Mouse (Mus musculus): ENCODE results near the gene Asb7.

The Asb7 gene

DNA sequence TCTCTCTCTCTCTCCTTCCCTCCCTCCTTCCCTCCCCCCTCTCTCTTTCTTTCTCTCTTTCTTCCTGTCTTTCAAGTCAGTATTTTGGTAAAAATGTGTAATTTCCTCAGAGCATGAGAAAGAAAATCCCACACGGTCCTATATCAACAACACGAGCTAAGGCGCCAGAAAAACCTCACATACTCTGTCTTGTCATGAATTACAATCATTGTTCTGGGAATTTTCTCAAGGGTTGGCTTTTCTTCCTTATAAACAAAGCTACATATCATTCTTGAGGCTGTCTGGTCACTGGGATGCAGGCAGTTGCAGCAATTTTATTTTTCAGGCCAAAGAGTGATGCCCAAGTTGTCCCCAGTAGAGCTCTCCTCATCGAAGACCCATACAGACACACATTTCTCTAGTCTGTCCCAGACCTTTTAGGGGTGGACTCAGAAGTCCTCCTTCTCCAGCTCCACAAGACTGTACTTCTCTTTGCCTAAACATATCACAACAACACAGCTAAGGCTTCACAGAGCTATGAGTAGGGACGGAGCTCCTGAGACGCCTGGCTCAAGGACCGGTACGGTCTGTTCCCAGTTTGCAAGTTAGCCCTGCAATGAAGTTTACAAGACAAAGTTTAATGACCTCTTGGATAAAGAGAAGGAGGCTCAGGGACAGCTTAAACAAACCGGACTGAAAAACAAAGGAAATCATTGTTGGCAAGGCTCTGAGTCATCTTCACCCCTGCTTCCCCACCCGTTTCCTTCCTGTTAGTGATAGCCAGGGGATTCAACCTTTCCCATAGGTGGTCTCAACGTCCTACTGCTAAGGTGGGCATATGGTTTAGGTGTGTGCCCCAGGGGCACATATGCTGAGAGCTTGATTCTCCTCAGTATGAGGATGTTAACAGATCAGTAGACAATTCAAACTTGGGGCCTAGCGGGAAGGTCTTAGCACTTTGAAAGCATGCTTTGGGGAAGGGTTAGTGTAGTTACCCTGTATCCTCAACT, 88.5 kb downstream of the Asb7 start:
- Histone ChIP-seq H3K36me3 (ENCODE audit: insufficient read depth, low read length) (no peaks in the 10 kb centered on the region), H3K4me1 (replicated peaks; ENCODE audit: low read depth, low read length) (peaks cover 5% of the 10 kb centered on the region; the same call in 1 of the 2 replicates), H3K4me3 (replicated peaks; ENCODE audit: low read length) (no peak overlapping the region), H3K9me3 (ENCODE audit: low read length) (peaks cover 4% of the 10 kb centered on the region; the same call in 1 of the 2 replicates), H3K27me3 (ENCODE audit: insufficient read depth, low read length) (no peaks in the 10 kb centered on the region)
- no peak for TF ChIP-seq POU5F1 (IDR thresholded peaks at IDR 0.05; ENCODE audit: borderline replicate concordance, low read length)
- no peak for TF ChIP-seq CTCF (conservative IDR thresholded peaks at IDR 0.05; ENCODE audit: low read length)
- no peak for TF ChIP-seq NANOG (IDR thresholded peaks at IDR 0.05; ENCODE audit: borderline replicate concordance, low read length)

DNA sequence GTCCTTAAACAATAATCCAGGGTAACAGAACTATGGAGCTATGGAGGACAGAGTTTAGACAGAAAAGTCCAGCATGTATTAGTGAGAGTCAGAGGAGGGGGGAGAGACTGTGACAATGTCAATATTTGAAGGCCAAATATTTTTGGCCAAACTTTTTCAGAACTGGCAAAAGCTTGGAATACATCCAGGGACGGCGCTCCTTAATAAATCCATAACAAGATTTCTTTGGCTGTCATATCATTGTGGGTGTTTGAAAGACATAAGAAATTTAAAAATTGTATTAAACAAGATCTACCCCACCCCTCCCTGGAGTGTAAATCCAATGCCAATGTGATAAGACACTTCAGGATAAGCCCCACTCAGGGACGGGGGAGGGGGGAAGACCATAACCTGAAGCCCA, 89.3 kb downstream of the Asb7 start:
- TF ChIP-seq CTCF (conservative IDR thresholded peaks at IDR 0.05; ENCODE audit: low read length) (no peak), NANOG (IDR thresholded peaks at IDR 0.05; ENCODE audit: borderline replicate concordance, low read length) (no peak), POU5F1 (IDR thresholded peaks at IDR 0.05; ENCODE audit: borderline replicate concordance, low read length) (no peak)
- Histone ChIP-seq H3K27me3 (ENCODE audit: insufficient read depth, low read length) (no peaks in the 10 kb centered on the region), H3K4me1 (replicated peaks; ENCODE audit: low read depth, low read length) (peaks cover 8% of the 10 kb centered on the region; the same call in 1 of the 2 replicates), H3K36me3 (ENCODE audit: insufficient read depth, low read length) (no peaks in the 10 kb centered on the region), H3K9me3 (ENCODE audit: low read length) (peaks cover 4% of the 10 kb centered on the region; the same call in 1 of the 2 replicates), H3K4me3 (replicated peaks; ENCODE audit: low read length) (no peak overlapping the region)

DNA sequence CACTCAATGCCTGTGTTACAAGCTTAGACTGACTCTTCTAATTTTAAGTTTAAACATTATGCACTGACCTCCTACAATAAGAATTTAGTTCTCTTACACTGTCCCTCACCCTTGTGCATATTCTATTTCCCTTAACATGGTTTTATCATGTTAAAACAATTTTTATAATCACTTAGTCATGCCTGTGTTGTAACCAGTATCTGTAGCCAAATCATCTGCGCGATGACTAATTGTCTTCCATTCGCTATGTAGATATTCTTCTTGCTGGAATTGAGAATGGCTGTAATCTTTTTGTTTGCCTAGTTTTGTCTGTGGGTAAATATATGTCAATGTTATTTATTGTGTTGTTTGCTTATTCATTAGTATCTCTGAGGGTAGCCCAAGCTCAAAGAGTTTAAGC, 91.5 kb downstream of the Asb7 start:
- no peaks in the 10 kb centered on the region for H3K36me3 ChIP-seq (ENCODE audit: insufficient read depth, low read length)
- no peaks in the 10 kb centered on the region for H3K9me3 ChIP-seq (ENCODE audit: low read length)
- no peak for TF ChIP-seq CTCF (conservative IDR thresholded peaks at IDR 0.05; ENCODE audit: low read length)
- TF ChIP-seq NANOG (IDR thresholded peaks at IDR 0.05; ENCODE audit: borderline replicate concordance, low read length), result no peak
- TF ChIP-seq POU5F1 (IDR thresholded peaks at IDR 0.05; ENCODE audit: borderline replicate concordance, low read length), result no peak
- no peaks in the 10 kb centered on the region for H3K27me3 ChIP-seq (ENCODE audit: insufficient read depth, low read length)
- H3K4me3 ChIP-seq (replicated peaks; ENCODE audit: low read length), result no peak overlapping the region
- H3K4me1 ChIP-seq (replicated peaks; ENCODE audit: low read depth, low read length), result peaks cover 8% of the 10 kb centered on the region; the same call in 1 of the 2 replicates
